Mouse (Mus musculus): Measurements from ENCODE around the gene Gm20388.
A peak's percentile ranks its signal among the peaks of the same experiment; 100 is the strongest.

Gm20388 gene

DNA sequence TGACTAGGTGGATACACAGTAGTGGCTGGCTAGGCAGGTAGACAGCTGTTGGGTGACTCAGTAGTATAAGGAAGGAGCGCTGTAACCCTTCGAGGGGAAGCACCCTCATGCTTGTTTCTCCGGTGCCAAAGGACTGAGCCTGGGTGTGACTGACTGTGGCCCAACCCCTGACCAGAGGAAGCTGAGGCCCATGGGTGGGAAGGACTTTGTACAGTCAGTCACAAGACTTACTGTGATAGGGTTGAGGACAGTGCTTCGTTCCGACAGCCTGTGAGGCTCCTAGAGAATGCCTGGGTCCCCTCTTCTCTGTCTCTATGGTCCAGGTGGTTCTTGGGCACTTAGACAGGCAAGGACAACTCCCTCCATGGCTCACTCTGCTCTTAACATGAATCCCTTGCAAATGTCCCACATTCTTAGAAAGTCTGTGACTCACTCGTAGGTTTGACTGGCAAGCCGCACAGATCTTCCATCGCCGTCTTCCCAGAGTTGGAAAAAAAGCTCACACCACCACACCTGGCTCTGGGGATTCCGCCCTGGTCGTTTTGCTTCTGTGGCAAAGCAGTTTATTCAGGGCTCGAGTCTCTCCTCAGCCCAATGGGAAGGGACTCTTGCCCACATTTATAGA is 495.5 kb downstream of the Gm20388 start:
- peak in 1 of 2 experiments; percentile 41 for DNase-seq

DNA sequence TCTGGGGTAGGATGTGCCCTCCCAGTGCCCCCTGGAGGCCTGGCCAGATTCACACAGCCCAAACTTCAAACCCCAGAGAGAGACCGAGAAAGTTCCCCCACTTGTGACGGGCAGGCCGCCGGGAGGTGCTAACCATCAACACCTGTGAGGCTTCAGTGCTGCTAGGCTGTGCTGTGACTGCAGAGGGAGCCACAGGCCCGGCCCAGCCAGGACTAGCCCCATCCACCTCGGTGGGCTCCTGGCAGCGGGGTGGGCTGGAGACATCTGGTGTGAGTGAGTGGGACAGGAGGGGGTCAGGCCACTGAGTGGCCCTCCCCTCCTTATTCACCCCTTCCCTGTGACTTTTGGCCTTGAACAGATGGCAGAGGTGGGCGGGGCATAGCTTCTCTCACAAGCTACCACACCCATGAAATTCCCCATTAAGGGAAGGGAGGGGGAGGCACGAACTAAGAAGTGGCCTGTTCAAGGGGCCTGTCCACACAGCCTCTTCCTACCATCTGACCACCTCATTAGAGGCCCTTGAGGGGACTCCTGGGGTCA is 497.1 kb downstream of the Gm20388 start:
- peak; percentile 76 to 85 for DNase-seq

DNA sequence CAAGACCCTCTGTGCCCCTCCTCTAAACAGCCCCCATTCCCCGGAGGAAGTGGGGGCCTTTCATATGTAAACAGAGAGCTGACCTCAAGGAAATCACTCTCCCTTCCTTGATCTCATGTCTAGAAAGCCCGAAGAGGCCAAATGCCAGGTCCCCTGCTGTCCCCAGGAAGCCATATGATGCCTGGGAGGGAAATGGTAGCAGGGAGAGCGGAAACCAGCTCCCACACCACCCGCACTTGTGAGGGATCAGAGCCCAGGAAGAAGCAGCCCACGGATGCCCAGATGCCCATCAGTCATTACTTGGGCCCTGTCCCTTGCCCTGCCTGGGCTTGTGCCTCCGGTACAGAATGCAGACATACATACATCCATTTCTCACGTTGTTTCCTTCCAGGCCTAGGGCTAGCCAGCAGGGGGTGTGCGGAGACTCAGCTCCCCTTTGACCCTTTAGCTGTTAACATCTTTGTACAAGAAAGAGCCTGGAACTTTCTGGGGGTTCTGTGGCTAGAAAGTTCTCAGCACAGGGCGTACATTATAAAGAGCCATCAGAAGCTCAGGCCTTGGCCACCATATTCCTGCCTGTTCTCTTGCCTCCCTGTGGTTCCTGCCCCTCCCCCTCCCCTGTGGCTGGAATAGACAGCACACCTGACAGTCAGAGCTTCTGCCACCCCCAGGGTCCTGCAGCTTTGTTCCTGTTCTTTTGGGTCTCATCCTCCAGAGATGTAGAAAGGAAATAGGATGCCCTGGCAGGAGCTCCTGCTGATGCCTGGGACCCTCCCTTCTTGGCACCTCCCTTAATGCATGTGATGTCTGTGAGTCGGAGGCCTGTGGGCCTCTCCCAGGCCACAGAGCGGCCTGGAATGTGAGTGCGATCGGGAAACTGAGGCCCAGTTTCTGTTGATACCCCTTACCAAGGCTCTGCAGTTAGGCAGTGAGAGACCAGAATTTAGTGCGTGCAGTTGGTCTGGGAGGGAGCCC is 497.9 kb downstream of the Gm20388 start:
- DNase-seq, result peak; percentile 57 to 82

DNA sequence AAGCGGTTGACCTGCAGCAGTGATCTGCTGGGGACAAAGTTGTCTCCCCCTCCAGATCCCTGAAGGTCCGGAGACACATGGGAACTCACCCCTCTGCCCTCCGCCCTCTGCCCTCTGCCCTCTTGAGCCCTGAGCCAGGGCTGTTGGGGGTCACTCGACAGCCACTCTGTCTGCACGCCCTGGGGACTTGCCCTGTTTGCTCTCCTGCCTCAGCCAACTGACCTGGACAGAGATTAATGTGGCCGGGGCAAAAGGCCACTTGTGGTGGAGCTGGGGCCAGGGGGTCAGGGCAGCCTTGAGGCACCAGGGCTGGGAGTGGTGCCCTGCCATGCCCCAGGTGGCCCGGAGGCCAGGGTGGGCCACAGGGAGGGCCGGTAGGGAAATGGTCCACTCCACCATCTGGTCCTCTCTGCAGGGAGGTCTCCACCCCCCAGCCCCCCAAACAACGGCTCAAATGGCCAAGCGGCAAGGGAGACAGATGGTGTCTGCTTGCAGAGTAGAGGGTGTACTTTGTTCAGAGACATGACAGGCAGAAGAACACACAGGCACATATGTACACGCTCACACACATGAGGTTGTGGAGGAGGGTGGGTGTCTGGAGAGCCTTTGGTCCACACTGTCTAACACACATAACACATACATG is 498.9 kb downstream of the Gm20388 start:
- no peak for DNase-seq

DNA sequence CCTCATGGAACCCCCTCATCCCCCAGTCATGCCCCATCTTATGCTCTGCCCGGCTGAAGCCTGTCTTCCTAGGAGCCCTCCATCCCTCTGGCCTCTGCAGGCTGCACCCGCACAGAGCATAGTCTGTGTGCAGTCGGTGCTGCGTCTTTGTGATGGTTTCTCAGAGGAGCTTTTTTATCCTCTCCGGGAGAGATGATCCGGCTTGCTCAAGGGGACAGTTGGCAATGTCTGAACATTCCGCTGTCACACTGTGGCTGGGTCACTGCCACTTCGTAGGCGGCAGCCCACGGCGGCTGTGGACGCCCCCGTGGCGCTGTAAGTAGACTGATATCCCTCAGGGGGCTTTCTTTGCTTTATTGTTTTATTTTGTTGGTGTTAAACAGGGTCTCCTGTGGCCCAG is 500.4 kb downstream of the Gm20388 start:
- DNase-seq, result no peak

DNA sequence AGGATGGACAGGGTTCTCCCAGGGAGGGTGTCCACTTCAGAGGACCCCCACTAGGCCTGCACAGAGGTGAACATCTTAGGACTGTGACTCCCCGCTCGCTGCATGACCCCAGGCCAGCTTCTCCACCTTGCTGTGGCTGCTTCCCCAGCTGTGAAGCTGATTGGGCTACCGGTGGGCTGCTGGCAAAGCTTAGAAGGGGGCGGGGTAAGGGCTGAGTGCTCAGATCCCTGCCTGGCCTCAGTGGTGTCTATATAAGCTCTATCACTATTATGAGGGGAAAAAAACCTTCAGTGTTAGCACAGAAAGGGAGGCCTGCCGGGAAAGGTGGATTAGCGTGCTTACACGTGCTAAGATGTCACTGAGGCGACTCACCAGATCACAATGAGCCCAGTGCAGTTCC is 501.2 kb downstream of the Gm20388 start:
- DNase-seq, result no peak

DNA sequence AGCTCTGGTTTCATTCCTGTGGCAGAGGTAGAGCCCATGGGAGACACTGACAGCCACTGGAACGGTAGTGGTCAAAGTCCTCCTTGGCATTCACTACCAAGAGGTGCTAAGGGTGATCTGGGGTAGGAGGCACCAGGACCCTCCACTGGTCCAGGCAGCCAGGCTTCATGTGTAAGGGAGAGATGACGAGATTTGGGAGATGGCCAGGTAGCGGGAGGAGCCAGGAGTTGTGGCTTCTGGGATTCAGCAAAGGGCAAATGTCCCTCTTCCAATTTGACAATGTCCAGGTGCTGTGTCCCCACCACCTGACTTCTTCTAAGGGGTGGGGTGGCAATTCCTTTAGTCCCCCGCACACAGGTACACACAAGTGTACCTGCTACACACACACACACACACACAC is 501.7 kb downstream of the Gm20388 start:
- no peak for DNase-seq

DNA sequence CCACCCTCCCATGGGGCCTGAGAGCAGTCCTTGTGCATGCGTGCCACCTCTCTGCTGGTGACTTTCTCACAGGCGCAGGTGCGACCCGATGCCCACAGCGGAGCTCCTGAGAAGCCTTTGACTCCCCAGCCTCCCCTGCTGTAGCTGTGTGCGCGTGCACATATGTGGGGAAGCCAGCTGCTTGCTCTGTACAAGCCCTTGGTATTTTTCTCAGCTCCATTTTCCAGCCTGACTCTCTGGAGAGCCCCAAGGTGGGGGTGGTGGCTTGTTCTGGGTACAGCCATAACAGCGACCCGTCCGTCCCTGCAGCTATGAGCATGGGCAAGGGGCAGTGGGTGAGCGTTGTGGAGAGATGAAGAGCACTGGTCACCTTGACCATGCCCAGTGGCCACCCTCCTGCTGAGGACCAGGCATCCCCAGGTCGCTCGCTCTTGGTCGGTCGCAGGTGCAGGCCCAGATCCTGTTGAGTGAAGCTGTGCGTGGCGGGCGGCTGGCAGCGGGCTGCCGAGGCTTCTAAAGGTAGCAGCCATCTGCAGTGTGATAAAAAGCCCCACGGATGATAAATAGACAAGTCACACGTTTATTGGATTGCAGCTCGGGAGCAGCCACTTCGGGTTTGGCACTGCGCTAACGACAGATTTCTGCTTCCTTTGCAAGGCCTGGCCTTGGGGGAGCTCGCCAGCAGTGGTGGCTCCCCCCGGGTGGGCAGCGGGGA is 502.4 kb downstream of the Gm20388 start:
- no peak for DNase-seq

DNA sequence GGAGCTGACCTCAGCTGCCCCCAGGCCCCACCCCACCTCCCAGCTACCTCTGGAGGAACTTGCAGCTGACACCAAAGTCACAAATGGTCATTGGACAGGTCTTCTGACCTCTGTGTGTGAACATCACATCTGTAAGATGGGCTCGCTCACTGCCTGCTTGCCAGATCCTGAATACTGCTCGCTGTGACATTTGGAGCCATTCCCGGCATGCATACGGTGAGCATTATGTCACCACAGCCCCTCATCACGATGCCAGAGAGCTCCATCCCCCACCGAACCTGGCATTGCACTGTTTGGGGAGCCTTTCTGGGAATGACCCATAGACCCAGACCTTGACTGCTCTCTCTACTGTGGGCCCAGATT is 503.0 kb downstream of the Gm20388 start:
- DNase-seq, result no peak

DNA sequence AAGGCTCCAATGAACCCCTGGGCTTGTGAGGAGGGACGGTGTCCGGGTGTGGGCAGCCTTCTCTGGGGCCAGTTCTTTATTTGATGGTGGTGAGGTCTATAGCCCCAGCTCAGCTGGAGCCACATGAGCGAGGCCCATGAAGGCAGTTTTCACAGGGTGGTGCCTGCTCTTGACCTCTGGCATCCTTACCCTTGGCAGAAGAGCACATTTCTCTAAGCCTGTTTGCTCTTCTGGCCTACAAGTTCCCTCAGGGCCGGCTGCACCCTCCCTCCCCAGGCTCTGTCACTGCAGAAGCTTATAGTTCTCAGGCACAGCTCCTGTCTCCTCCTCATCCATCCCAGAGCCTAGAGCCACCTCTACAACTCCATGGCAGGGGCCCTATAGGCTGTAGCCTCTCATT is 503.6 kb downstream of the Gm20388 start:
- DNase-seq, result no peak

DNA sequence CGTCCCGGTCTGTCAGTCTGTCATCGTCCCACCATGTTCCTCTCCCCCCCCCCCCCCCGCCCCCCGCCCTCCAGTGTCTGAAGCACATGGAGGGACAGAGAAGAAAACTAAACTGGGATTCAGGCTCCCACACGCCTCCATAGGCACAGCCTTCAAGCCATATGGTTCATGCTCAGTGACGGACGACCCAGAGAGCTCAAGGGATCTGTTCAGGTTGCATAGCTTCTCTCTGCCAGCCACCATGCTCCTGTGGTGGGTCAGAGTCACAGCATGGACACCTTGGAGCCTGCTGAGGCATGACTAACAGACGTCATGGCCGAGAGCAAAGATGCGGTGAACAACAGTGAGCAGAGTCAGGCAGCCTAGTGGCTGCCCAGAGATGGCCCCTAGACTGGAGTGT is 504.8 kb downstream of the Gm20388 start:
- no peak for DNase-seq

DNA sequence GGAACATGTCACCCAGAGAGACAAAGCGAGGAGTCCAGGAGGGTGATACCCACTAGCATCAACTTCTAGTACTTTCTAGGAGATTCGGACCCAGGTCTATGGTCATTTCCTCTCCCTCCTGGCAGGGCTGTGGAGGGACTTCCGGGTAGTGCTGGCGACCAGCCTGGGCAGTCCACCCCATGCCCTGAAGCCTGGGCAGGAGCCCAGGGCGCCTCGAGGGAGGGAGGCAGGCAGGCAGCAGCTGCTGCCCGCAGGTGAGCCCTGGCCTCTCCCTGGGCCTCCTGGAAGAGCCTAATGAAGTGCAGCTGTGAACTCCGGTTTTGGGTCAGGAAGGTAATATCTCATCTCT is 505.5 kb downstream of the Gm20388 start:
- no peak for DNase-seq

DNA sequence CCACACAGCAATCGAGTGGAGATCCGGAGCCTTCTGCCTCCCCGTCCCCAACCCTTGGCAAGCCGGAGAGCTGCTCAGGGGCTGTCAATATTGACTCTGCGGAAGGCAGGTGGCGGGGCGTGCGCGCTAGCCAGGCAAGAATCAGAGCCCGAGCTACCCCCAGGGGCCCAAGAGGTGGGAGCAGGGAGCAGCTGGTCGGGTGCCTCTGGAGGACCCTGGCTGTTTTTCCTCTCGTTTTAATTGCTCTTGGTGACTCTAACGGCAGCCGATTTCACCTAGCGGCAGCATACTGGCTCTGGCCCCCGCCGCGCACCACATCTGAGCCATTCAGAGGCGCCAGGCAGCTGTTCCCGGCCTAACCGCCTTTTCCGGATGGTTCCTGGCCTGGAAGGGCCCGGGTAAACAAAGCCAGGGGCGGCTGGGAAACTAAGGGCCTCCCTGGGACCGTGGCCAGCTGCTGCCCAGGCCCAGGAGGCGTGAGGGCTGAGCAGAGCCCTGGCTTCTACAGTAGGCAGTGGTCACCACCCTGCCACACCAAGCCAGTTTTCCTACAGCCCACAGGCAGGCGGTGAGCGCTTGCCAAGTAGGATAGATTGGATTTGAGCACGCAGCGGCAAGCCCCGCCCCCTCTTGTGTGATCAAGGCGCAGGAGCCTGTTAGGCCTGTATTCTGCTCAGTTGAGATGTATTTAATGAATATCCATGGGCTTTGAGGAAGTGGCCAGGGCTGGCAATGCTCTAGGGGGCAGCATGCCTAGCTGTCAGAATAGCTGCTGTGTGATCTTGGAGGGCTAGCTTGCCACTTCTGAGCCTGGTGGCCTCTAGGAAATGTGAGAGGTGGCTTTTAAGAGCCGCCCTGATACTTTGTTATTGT is 506.1 kb downstream of the Gm20388 start:
- peak; percentile 89 to 97 for DNase-seq

DNA sequence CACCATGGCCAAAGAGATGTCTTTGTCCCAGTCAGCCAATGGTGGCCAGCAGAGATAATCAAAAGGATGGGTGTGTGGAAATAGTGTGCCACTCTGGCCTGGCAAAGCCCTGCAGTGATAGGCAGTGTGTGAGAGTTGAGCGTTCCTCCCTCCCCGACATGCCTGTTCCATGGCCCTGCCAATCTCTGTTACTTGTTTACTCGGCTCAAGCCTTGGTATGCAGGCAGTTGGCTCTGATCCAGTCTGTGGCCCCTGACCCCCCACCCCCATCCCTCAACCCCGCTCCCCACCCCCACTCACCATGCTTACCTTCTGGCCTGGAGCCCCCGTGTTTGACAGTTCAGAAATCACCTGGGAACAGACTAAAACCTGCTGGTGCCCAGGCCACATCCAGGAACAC is 507.5 kb downstream of the Gm20388 start:
- DNase-seq, result no peak

DNA sequence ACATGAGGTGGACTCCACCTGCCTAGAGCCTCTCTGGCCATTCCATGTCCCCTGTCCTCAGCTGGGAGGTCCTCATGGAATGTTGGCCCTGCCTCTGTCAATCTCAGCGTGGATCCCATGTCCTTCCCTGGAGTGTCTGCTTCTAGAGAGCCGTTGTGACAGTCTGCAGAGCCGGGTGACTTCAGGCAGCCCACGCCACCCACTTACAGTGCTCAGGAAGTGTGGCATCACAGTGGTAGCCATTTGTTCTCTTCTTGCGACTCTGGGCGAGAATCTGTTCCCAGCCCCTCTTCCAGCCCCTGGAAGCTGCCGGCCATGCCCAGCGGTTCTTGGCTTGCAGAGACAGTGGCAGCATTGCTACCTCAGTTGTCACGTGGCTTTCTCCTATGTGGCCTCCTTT is 509.0 kb downstream of the Gm20388 start:
- DNase-seq, result no peak

DNA sequence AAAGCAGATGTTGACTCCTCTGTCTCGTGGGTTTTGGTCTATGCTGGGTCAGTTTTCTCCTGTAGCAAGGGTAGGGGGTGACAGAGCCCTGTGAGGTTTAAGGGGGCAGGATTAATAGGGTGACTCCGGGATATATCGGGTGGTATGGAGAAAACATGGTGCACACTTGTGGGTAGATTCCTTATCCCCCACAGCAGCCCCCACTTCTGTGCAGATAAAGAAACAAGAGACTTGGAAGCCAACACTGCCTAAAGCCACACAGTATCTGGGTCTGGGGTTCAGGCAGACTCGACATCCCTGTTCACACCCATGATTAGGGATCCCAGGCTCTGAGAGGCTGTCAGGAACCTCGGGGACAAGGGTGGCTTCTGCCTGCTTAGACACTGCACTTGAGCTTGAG is 509.6 kb downstream of the Gm20388 start:
- no peak for DNase-seq

DNA sequence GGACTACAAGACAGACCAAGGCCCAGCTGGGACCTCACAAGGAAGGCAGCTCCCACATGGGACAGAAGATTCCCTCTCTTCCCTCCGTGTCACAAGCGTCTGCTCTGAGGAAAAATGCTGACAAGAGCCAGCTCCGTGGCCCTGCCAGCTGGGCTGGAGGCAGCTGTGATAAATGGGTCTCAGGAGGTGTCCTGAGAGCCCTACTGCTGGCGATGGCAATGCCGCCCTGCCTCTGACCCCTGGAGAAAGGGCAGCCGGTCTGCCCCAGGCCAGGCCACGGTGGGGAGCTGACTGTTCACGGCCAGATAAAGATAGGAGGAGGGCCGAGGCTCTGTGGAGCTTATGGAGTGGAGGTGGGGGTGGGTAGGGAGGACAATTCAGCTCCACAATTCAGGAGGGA is 511.0 kb downstream of the Gm20388 start:
- DNase-seq, result peak in 1 of 2 experiments; percentile 68

DNA sequence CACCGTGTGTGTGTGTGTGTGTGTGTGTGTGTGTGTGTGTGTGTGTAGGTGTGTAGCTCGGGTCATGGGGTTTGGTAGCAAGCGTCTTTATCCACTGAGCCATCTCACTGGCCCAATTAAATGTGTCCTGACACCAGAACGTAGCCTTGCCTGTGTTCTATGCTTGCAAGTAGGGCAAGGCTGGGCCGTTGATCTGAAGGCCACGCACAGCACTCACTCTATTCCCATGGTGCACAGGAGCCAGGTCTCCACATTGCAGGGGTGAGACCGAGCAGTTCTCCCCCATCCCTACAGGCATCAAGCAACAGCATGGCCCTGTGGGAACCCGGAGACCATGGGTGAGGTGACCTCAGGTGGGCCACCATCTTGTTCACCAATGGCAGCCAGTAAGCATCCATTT is 511.6 kb downstream of the Gm20388 start:
- no peak for DNase-seq

DNA sequence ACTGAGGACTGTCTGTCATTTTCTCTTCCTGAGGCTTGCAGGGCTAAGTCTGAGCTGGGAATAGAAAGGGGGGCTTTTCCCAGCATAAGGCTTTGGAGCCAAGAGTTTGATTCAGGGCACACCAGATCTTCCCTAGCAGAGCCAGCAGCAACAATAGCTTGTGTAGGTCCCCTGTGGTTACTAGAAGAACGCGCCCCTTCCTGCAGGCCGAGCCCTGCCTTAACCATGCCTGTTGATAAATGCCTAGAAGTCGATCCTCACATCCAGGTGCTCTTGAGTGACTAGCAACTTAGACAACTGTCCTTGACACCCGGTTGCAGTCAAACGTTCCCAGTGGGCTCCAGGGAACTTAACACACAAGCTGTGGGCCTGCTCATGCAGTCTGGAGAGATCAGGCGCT is 512.9 kb downstream of the Gm20388 start:
- no peak for DNase-seq

DNA sequence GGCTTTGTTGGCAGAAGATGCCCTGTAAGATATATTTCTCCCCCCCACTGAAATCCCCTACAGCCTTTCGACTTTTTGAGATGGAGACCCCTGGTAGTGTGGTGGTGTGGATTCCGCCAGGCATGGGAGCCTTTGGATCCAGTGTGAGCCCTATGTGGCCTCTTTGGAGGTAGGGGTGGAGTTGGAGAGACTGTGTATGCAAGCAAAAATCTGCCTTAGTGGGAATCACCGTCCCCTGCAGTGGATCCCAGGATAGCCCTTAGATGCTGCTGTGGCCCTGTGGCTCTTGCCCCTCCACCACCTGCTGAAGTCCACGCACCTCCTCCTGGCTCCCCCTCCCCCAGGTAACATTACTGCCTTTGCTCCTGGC is 514.2 kb downstream of the Gm20388 start:
- DNase-seq, result no peak

DNA sequence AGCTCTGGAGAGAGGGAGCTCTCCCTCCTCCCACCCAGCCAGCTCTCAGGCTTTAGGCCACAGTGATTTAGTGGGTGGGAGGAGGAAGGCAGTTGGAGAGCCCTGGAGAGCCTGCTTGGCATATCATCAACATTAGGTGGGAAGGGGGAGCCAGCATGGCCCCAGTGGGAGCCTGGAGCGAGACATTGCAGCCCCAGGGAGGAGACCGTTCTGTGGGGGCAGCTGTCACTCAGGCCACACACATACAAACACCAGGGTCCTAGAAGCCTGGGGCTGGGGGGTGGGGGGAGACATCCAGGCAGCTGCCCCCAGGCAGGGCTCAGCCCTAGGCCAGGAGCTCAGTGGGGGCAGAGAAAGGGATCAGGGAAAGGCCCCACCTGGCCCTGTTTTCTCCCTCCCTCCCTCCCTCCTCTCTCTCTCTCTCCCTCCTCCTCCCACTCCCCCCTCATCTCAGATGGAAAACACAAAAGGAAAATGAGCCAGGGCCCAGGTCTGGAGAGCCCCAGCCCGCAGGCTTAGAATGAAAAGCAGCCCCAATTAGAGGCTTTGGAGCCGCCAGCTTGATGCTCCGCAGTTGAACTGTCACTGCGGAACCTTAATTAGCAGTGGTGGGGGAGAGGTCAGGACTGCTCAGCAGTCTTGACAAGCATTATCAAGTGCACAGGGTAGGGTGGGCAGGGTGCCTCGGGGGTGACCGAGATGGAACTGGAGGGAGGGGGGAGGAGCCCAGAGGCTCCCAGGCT is 514.7 kb downstream of the Gm20388 start:
- DNase-seq, result peak; percentile 53 to 68
